Mouse (Mus musculus): Measurements from ENCODE around the gene Shisa8. TPM values are rescaled to one million over a fixed set of nuclear protein-coding genes. Genes with fewer than 3 reads are reported as not detected.

Shisa8 gene
- total and polyA plus RNA-seq, 2 experiments from 2014 or later: 7.5 to 34.7 TPM

DNA sequence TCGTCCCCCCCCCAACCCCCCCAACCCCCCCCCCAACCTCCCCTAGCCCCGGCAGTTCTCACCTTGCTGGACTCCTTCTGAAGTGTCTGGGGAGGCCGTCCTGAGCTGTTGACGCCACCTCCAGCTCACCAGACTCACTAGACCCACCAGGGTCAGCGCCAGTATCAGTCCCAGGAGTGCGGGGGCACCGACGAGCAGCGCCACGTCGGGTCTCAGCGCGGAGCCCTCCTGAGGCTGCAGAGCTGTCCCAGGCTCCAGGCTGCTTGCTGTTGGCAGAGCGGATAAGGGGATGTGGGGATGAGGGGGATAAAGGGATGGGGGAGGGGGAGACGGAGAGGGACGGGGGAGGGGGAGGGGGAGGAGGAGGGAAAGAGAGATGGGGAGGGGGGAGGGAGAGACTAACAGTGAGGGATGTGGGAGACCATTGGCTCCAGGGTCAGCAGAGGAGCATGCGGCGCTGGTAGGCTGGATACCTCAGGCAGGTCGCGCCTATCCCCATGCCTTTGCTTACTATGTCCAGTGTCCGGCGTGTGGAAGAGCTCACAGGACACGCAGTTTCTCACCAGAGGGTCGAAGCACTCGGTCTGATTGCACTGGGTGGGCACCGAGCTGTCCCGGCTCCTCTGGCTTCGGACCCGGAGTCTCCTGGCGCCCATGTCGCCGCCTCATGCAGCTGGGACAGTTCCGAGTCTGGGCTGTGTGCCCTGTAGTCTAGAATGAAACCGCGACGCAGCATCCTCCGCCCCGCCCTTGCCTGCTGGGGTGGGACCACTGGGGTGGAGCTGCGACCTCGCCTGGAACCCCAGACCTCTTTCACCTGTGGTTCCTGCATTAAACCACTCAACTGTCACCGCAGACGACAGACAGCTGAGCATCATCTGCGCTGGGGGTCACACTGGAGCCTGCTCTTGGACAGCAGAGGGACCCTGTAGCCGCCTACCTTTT, 11.3 kb upstream of the Shisa8 start, which contains the start of gene Tnfrsf13c:
TSS of gene Tnfrsf13c (minus strand) at position 713 of the 945 bp plus-strand sequence.
- H3K27ac ChIP-seq: no peak within 1 kb of the TSS
- H3K4me2 ChIP-seq (ENCODE audit: low read depth, low read length): peak within 1 kb of the TSS; percentile 60
- H3K27me3 ChIP-seq (ENCODE audit: insufficient read depth, low read length): no peaks in the 10 kb centered on the region
- WGBS: 2% methylated on average over 43 of the region's 44 CpGs
- H3K4me1 ChIP-seq (ENCODE audit: insufficient read depth, low read length): 0 out of 2 replicates have a peak, but pooled peaks cover 11% of the 10 kb centered on the region
- H3K4me3 ChIP-seq (ENCODE audit: low read length): peak within 1 kb of the TSS; percentile 30
- DNase-seq (ENCODE audit: low spot score): peak; percentile 56
- peak; percentile 75 for ATAC-seq
- H3K9ac ChIP-seq (replicated peaks; ENCODE audit: low read length): no peak within 1 kb of the TSS; the same call in 1 of the 2 replicates
- no peak for TF ChIP-seq CTCF (IDR thresholded peaks at IDR 0.05; ENCODE audit: low read depth)
- H3K36me3 ChIP-seq (ENCODE audit: insufficient read depth, low read length): no peaks in the 10 kb centered on the region
- H3K9me3 ChIP-seq (ENCODE audit: low read length): no peaks in the 10 kb centered on the region

DNA sequence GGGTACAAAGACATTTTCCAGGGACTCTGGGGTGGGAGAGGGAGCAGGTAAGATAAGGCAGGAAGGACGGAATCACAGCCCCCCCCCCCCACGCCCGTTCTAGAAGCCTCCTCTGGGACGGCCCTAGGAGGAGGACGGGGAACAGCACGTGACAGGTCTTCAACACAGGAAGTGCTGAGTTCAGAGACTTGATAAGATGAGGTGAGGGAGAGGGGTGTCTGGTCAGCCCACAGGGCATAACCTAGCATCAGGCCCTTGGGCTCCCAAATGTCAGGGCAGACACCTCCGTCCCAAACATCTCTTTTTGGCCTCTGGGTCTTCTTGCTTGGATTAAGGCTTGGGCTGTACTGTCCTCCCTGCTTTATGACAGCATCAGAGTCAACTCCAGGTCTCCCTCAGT, 10.6 kb upstream of the Shisa8 start:
- ATAC-seq (no peak), DNase-seq (ENCODE audit: low spot score) (no peak)
- no peak overlapping the region for H3K9ac ChIP-seq (replicated peaks; ENCODE audit: low read length)
- H3K36me3 ChIP-seq (ENCODE audit: insufficient read depth, low read length): no peaks in the 10 kb centered on the region
- H3K4me1 ChIP-seq (ENCODE audit: insufficient read depth, low read length): 0 out of 2 replicates have a peak, but pooled peaks cover 11% of the 10 kb centered on the region
- no peaks in the 10 kb centered on the region for H3K27me3 ChIP-seq (ENCODE audit: insufficient read depth, low read length)
- no peak overlapping the region for H3K4me3 ChIP-seq (ENCODE audit: low read length)
- H3K9me3 ChIP-seq (ENCODE audit: low read length): no peaks in the 10 kb centered on the region
- no peak for TF ChIP-seq CTCF (IDR thresholded peaks at IDR 0.05; ENCODE audit: low read depth)
- no peak overlapping the region; the same call in 1 of the 2 replicates for H3K4me2 ChIP-seq (ENCODE audit: low read depth, low read length)
- no peak overlapping the region for H3K27ac ChIP-seq
- 56% methylated on average over 7 of the region's 7 CpGs for WGBS

DNA sequence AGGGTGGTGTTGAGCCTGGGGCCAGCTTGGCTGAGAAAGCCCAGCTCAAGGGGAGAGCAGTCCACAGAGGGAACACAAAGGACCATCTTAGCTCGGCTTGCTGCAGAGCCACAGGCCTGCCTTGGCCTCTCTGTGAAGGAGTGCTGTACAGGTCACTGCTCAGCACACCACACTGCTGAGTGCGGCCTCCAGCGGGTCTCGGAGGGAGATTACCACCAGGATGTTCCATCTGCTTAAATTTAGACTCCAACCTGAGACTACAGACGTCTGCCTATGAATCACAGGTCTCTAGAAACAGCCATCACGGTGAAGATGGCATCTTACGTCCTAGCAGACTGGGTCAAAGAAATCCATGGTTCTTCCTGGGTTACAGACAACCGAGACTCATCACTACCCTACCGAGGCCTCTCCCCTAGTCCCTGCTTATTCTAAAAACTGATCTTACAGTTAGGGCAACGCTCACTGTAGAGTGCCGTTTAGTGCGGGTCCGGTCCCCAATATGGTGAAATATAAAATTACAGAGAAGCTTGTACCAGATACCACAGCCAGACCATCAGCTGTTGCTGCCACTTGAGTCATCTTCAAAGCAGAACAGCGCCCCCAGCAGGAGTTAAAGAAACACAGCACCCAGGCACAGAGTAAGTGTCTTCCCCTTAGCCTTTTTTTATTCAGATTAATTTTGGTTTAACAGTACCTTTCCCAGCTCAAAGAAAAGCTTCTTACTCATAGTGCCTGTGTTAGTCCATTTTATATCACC, 8.7 kb upstream of the Shisa8 start:
- Histone ChIP-seq H3K27me3 (ENCODE audit: insufficient read depth, low read length) (0 out of 2 replicates have a peak, but pooled peaks cover 3% of the 10 kb centered on the region), H3K36me3 (ENCODE audit: insufficient read depth, low read length) (no peaks in the 10 kb centered on the region), H3K4me2 (ENCODE audit: low read depth, low read length) (no peak overlapping the region), H3K9me3 (ENCODE audit: low read length) (no peaks in the 10 kb centered on the region), H3K27ac (no peak overlapping the region), H3K9ac (replicated peaks; ENCODE audit: low read length) (no peak overlapping the region), H3K4me3 (ENCODE audit: low read length) (no peak overlapping the region), H3K4me1 (ENCODE audit: insufficient read depth, low read length) (peaks cover 14% of the 10 kb centered on the region; the same call in 1 of the 2 replicates)
- WGBS: 64% methylated on average over 14 of the region's 14 CpGs
- peak; percentile 27; the same call in 1 of the 2 replicates for TF ChIP-seq CTCF (IDR thresholded peaks at IDR 0.05; ENCODE audit: low read depth)
- DNase-seq (ENCODE audit: low spot score) (no peak), ATAC-seq (no peak)

DNA sequence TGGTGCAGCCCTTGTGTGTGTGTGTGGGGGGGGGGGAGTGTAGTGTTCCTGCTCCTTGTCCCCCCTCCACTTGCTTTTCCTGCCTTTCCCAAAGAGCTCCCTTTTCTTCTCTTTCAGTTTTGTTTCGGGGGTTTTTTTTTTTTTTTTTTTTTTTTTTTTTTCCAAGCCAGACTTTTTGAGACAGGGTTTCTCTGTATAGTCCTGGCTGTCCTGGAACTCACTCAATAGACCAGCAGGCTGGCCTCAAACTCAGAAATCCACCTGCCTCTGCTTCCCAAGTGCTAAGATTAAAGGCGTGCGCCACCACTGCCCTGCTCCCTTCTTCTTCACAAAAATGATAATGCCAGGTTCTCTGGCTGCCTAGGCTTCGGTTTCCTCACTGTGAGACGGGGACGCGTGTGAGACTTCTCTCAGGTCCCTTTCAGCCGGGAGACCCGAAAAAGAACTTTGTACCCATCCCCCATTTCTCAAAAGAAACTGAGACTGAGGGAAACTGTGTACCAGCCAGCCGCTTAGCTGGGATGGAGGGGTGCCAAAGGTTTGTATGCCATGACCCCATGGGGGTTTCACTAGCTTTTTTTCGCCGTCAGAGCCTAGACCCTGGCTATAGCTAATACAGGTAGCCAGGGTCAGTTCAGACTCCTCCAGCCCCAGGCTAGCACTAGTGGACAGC, 7.5 kb upstream of the Shisa8 start:
- Histone ChIP-seq H3K4me2 (ENCODE audit: low read depth, low read length) (no peak overlapping the region), H3K9ac (replicated peaks; ENCODE audit: low read length) (no peak overlapping the region), H3K36me3 (ENCODE audit: insufficient read depth, low read length) (no peaks in the 10 kb centered on the region), H3K4me1 (ENCODE audit: insufficient read depth, low read length) (peaks cover 16% of the 10 kb centered on the region; the same call in 1 of the 2 replicates), H3K27ac (no peak overlapping the region), H3K9me3 (ENCODE audit: low read length) (no peaks in the 10 kb centered on the region), H3K4me3 (ENCODE audit: low read length) (no peak overlapping the region), H3K27me3 (ENCODE audit: insufficient read depth, low read length) (peaks cover 5% of the 10 kb centered on the region; the same call in 1 of the 2 replicates)
- 50% methylated on average over 11 of the region's 12 CpGs for WGBS
- DNase-seq (ENCODE audit: low spot score) (no peak), ATAC-seq (no peak)
- TF ChIP-seq CTCF (IDR thresholded peaks at IDR 0.05; ENCODE audit: low read depth): no peak

DNA sequence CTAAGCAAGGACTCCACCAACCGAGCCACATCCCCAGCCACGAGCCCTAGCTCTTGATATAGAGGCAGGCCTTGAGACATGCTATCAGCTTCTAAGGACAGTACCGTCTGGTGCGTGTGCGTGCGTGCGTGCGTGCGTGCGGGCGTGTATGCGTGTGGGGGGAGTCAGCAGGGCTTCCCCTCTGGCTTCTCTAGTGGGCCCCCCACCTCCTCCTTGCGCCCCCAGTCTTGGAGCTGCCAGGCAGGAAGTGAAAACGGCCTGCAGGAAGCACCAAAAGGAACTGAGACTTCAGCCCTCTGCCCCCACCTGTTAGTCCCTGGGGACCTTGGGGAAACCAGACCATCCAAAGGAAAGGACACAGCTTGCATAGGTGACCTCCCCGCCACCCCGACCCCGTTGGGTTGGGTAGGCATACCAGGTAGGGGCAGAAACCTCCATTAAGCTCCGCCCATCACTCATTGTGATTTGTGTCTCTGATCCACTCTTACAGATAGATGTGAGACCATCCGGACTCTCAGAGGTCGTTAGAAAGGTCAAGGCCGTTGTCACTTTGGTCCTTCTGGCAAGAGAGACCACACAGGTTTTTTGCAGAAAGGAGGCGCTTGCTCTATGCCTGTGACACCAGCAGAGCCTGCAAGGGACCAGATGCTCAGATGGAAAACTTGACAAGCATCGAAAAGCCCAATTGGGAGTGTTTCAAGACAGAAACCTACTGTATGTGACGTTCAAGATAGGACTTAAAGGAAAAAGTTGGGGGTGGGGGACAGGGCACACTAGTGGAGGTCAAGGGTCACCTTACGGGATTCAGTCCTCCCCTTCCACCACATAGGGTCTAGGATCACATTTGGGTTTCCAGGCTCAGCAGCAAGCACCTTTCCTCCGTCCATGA, 6.4 kb upstream of the Shisa8 start:
- TF ChIP-seq CTCF (IDR thresholded peaks at IDR 0.05; ENCODE audit: low read depth): no peak
- Histone ChIP-seq H3K4me2 (ENCODE audit: low read depth, low read length) (no peak overlapping the region), H3K4me1 (ENCODE audit: insufficient read depth, low read length) (peaks cover 10% of the 10 kb centered on the region; the same call in 1 of the 2 replicates), H3K36me3 (ENCODE audit: insufficient read depth, low read length) (no peaks in the 10 kb centered on the region), H3K9ac (replicated peaks; ENCODE audit: low read length) (no peak overlapping the region), H3K27me3 (ENCODE audit: insufficient read depth, low read length) (peaks cover 11% of the 10 kb centered on the region; the same call in 1 of the 2 replicates), H3K27ac (no peak overlapping the region), H3K4me3 (ENCODE audit: low read length) (no peak overlapping the region), H3K9me3 (ENCODE audit: low read length) (no peaks in the 10 kb centered on the region)
- no peak for DNase-seq (ENCODE audit: low spot score)
- ATAC-seq: no peak
- WGBS: 78% methylated on average over 26 of the region's 26 CpGs

All from hindbrain, postnatal 0 days (tissue).